Mouse (Mus musculus) ES-E14 (cell line): ENCODE data around the gene Gm18336. TPM values are rescaled to one million over a fixed set of nuclear protein-coding genes. Genes with fewer than 3 reads are reported as not detected.

Experiments
- DNase-seq: peaks from one replicate; pipeline ENCODE4 v3.0.0-alpha.2; 2013; ENCODE audit warnings: low read depth, low spot score
- H3K27ac ChIP-seq: 2 replicates; pipeline ENCODE4 v1.5.1; 2012; ENCODE audit warnings: low read depth, mild to moderate bottlenecking, low read length, moderate library complexity, mixed read lengths; ENCODE audit not compliant: poor library complexity, insufficient read depth, severe bottlenecking
- H3K36me3 ChIP-seq: 2 replicates; pipeline ENCODE4 v1.6.1; 2012; ENCODE audit warnings: mild to moderate bottlenecking, low read length, moderate library complexity, mixed read lengths; ENCODE audit not compliant: control insufficient read depth, poor library complexity, insufficient read depth, severe bottlenecking
- H3K4me1 ChIP-seq, 2 experiments: fragments of 150-350 bp in 1 of 2; sonication (generic) in 1 of 2; 2 replicates each; pipeline ENCODE4 v1.6.1; 2012; ENCODE audit warnings: low read length in 2 of 2, mild to moderate bottlenecking in 1 of 2, mixed read lengths in 1 of 2; ENCODE audit not compliant: control insufficient read depth in 2 of 2, insufficient read depth in 2 of 2, poor library complexity in 1 of 2
- H3K4me3 ChIP-seq, 2 experiments: fragments of 150-350 bp in 1 of 2; sonication (generic) in 1 of 2; 2 replicates each; pipeline ENCODE4 v1.5.1; 2012; ENCODE audit warnings: low read length in 2 of 2, low read depth in 1 of 2, mild to moderate bottlenecking in 1 of 2, mixed read lengths in 1 of 2; ENCODE audit not compliant: insufficient read depth in 1 of 2, poor library complexity in 1 of 2, severe bottlenecking in 1 of 2
- H3K9ac ChIP-seq: 2 replicates; pipeline ENCODE4 v1.6.1; 2012; ENCODE audit warnings: low read depth, mild to moderate bottlenecking, low read length, mixed read lengths; ENCODE audit not compliant: poor library complexity, insufficient read depth, severe bottlenecking
- H3K9me3 ChIP-seq: fragments of 150-350 bp; sonication (generic); 2 replicates; pipeline ENCODE4 v1.6.1; 2012; ENCODE audit warnings: low read depth, mild to moderate bottlenecking, low read length; ENCODE audit not compliant: control insufficient read depth, insufficient read depth
- CHD2 ChIP-seq: IDR thresholded peaks from 2 replicates; pipeline ENCODE4 v1.6.1; 2014; ENCODE audit warnings: mild to moderate bottlenecking, low read depth, low read length, inconsistent platforms
- HCFC1 ChIP-seq: IDR thresholded peaks from 2 replicates; pipeline ENCODE4 v1.6.1; 2012; ENCODE audit warnings: low read length, inconsistent platforms, borderline replicate concordance; ENCODE audit not compliant: insufficient read depth
- MAFK ChIP-seq: IDR thresholded peaks from 2 replicates; pipeline ENCODE4 v1.6.1; 2014; ENCODE audit warnings: mild to moderate bottlenecking, low read depth, low read length, inconsistent platforms; ENCODE audit not compliant: insufficient read depth
- ZC3H11A ChIP-seq: IDR thresholded peaks from 2 replicates; pipeline ENCODE4 v1.6.1; 2012; ENCODE audit warnings: low read depth, mild to moderate bottlenecking, inconsistent platforms, low read length, borderline replicate concordance
- ZNF384 ChIP-seq: IDR thresholded peaks from 2 replicates; pipeline ENCODE4 v1.6.1; 2012; ENCODE audit warnings: low read depth, low read length, inconsistent platforms
- in situ Hi-C, 2 experiments: fragments of 600-800 bp; cut with MboI; formaldehyde crosslinking; loops; one replicate each; pipeline ENCODE4 v1.15.1; 2025; ENCODE audit warnings: low sequenced_read_pairs in 2 of 2, inconsistent platforms in 1 of 2; ENCODE audit not compliant: unreplicated experiment in 2 of 2
- total RNA-seq: library from RNA; depleted of rRNA; stranded (reverse); fragments of 300-350 nt; gene quantifications from 2 replicates; pipeline ENCODE4 v1.2.3, GENCODE M21; 2012; rRNA removed

The Gm18336 gene
- total RNA-seq, 1 experiment: 15.6 TPM

- no peaks in the 10 kb centered on the region for H3K9me3 ChIP-seq
- peaks cover 25% of the 10 kb centered on the region for H3K36me3 ChIP-seq
- in situ Hi-C loops: no loop called here
- H3K4me1 ChIP-seq: no peaks in the 10 kb centered on the region
- TF ChIP-seq CHD2 (no peak), HCFC1 (no peak), ZNF384 (no peak), ZC3H11A (no peak), MAFK (no peak)
- no peak overlapping the region for H3K4me3 ChIP-seq
- DNase-seq: no peak
- H3K27ac ChIP-seq: no peak overlapping the region
- no peak overlapping the region for H3K9ac ChIP-seq
Observed at GRCm38 (mm10) chrX:73356163-73356562, 42.4 kb downstream of the Gm18336 start.

Other genes starting within 250 kb of the Gm18336 start
- gene Xlr5b, start 249.9 kb downstream of the Gm18336 start, total RNA-seq: 0.37 and 3.9 TPM in 2 replicates
- gene DXBay18, start 249.3 kb downstream of the Gm18336 start, total RNA-seq: 0.21 and 0.58 TPM in 2 replicates
- not detected in 2 replicates for gene Spin2d, start 221.7 kb downstream of the Gm18336 start, total RNA-seq
- 4.0 and 16.6 TPM in 2 replicates for gene Xlr3b, start 206.5 kb downstream of the Gm18336 start, total RNA-seq
- gene Xlr4b, start 184.4 kb downstream of the Gm18336 start, total RNA-seq: 0.58 and 6.6 TPM in 2 replicates
- gene F8a, start 170.4 kb downstream of the Gm18336 start, total RNA-seq: 1.9 and 2.6 TPM in 2 replicates
- 0.90 and 7.6 TPM in 2 replicates for gene Xlr4c, start 155.6 kb downstream of the Gm18336 start, total RNA-seq
- 1.4 and 8.9 TPM in 2 replicates for gene Xlr3c, start 133.3 kb downstream of the Gm18336 start, total RNA-seq
- 0.42 and 7.0 TPM in 2 replicates for gene Xlr5a, start 105.8 kb downstream of the Gm18336 start, total RNA-seq
- 0.42 and 7.1 TPM in 2 replicates for gene Xlr5c, start 105.8 kb downstream of the Gm18336 start, total RNA-seq
- not detected in 2 replicates for gene Gm45015, start 61.9 kb downstream of the Gm18336 start, total RNA-seq
- 12.4 and 12.6 TPM in 2 replicates for gene Zfp275, start 56.1 kb downstream of the Gm18336 start, total RNA-seq
- gene Zfp92, start 12.4 kb upstream of the Gm18336 start, total RNA-seq: 0.04 and 0.05 TPM in 2 replicates
- gene Trex2, start 36.6 kb upstream of the Gm18336 start, total RNA-seq: 0.27 and 0.37 TPM in 2 replicates
- gene Haus7, start 60.3 kb upstream of the Gm18336 start, total RNA-seq: 29.4 and 31.1 TPM in 2 replicates
- gene Bgn, start 84.9 kb upstream of the Gm18336 start, total RNA-seq: 3.5 and 12.0 TPM in 2 replicates
- gene Atp2b3, start 104.3 kb upstream of the Gm18336 start, total RNA-seq: 0.04 and 0.26 TPM in 2 replicates
- gene Dusp9, start 240.7 kb upstream of the Gm18336 start, total RNA-seq: 124 and 197 TPM in 2 replicates